Mouse (Mus musculus) lung, embryonic 14.5 days (tissue): ENCODE data around the gene Arhgap21. TPM values are rescaled to one million over a fixed set of nuclear protein-coding genes. Genes with fewer than 3 reads are reported as not detected.

Source experiments
- ATAC-seq: fragments of 200-750 bp; cut with Nextera tagmentation; 2 replicates; pipeline ENCODE4 v1.8.0; 2017; ENCODE audit warnings: mild to moderate bottlenecking, moderate TSS enrichment, moderate library complexity; ENCODE audit not compliant: insufficient read depth
- DNase-seq: peaks from one replicate; pipeline ENCODE4 v3.0.0-alpha.2; 2015
- H3K27ac ChIP-seq: fragments of 300-500 bp; sonication (generic); 2 replicates; pipeline ENCODE4 v1.5.1; 2014; ENCODE audit warnings: low read depth, mild to moderate bottlenecking, moderate library complexity
- H3K27me3 ChIP-seq: fragments of 300-500 bp; sonication (generic); 2 replicates; pipeline ENCODE4 v1.6.1; 2014; ENCODE audit warnings: low read length, control low read depth; ENCODE audit not compliant: insufficient read depth
- H3K36me3 ChIP-seq: fragments of 300-500 bp; sonication (generic); 2 replicates; pipeline ENCODE4 v1.6.1; 2014; ENCODE audit warnings: control low read depth; ENCODE audit not compliant: insufficient read depth
- H3K4me1 ChIP-seq: fragments of 300-500 bp; sonication (generic); 2 replicates; pipeline ENCODE4 v1.6.1; 2014; ENCODE audit warnings: antibody characterized with exemption, control low read depth; ENCODE audit not compliant: insufficient read depth
- H3K4me2 ChIP-seq: fragments of 300-500 bp; sonication (generic); 2 replicates; pipeline ENCODE4 v1.6.1; 2014; ENCODE audit warnings: mild to moderate bottlenecking
- H3K4me3 ChIP-seq: fragments of 300-500 bp; sonication (generic); 2 replicates; pipeline ENCODE4 v1.5.1; 2014; ENCODE audit warnings: low read depth, low read length
- H3K9ac ChIP-seq: fragments of 300-500 bp; sonication (generic); 2 replicates; pipeline ENCODE4 v1.6.1; 2014
- H3K9me3 ChIP-seq: fragments of 300-500 bp; sonication (generic); 2 replicates; pipeline ENCODE4 v1.6.1; 2016; ENCODE audit warnings: low read depth, low read length, control low read depth
- CTCF ChIP-seq: IDR thresholded peaks from 2 replicates; pipeline ENCODE4 v1.5.1; 2016; ENCODE audit warnings: antibody characterized with exemption, low read depth
- WGBS: fragments of 180-500 bp; shearing (Covaris S2); extraction: QIAGEN DNeasy Blood & Tissue Kit; methylation state at CpG from one replicate; pipeline ENCODE4 v1.1.7; 2014; 5-methylcytosine and 5-hydroxymethylcytosine counted together
- polyA plus RNA-seq: library from polyadenylated mRNA; unstranded; fragments of >200 nt; fragmentation: Nextera tagmentation; extraction: Ambion mirVana; gene quantifications from 2 replicates; pipeline ENCODE4 v1.2.1, GENCODE M21; 2014

Arhgap21 gene
- polyA plus RNA-seq, 1 experiment from 2014 or later, result 22.1 TPM

DNA sequence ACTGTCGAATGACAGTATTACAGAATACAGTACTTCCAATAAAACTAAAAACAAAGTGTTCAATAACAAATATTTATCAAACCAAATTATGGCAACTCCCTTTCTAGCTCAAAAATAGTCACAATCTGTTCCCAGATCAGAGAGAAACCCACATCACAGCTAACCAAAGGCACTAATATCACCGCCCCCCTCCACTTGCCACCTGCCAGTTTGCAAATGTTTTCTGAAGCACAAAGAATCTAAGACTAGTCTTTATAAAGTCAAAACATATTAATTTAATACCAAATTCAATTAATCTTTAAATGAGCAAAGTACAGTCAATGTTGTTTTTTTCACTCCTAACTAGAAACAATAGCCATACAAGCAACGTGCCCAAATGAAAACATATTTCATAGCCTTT is 3.3 kb downstream of the Arhgap21 start:
- H3K4me3 ChIP-seq, result peak overlapping the region; percentile 90; the same call in 1 of the 2 replicates
- no peaks in the 10 kb centered on the region for H3K9me3 ChIP-seq
- TF ChIP-seq CTCF, result no peak
- no peaks in the 10 kb centered on the region for H3K27me3 ChIP-seq
- H3K4me2 ChIP-seq, result peak overlapping the region; percentile 93
- no peaks in the 10 kb centered on the region for H3K36me3 ChIP-seq
- DNase-seq (no peak), ATAC-seq (no peak)
- no peak overlapping the region for H3K9ac ChIP-seq
- no peak overlapping the region for H3K27ac ChIP-seq
- H3K4me1 ChIP-seq, result peaks cover 27% of the 10 kb centered on the region
- 75% methylated on average over 3 of the region's 3 CpGs for WGBS

DNA sequence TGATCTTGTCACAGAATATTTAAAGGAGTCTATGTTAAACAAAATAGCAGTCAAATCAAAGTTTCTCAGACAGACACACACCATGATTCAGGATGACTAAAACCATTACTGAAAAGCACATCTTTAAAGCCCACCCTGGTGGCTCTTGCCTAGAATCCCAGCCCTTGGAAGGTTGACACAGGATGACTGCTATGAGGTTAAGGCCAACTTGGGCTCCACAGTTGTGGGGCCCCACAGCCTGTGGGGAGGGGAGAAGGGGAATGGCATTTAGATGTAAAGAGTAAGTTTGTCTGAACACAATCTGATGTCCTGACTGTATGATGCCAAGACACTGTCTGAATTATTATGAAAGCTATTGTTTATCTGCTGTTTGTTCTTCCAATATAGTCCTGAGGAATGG is 4.2 kb downstream of the Arhgap21 start:
- H3K27me3 ChIP-seq, result no peaks in the 10 kb centered on the region
- DNase-seq (no peak), ATAC-seq (no peak)
- no peaks in the 10 kb centered on the region for H3K9me3 ChIP-seq
- TF ChIP-seq CTCF, result no peak
- no peak overlapping the region for H3K4me3 ChIP-seq
- no peak overlapping the region for H3K4me2 ChIP-seq
- H3K27ac ChIP-seq, result no peak overlapping the region
- no peaks in the 10 kb centered on the region for H3K36me3 ChIP-seq
- H3K9ac ChIP-seq, result no peak overlapping the region
- peaks cover 27% of the 10 kb centered on the region for H3K4me1 ChIP-seq

DNA sequence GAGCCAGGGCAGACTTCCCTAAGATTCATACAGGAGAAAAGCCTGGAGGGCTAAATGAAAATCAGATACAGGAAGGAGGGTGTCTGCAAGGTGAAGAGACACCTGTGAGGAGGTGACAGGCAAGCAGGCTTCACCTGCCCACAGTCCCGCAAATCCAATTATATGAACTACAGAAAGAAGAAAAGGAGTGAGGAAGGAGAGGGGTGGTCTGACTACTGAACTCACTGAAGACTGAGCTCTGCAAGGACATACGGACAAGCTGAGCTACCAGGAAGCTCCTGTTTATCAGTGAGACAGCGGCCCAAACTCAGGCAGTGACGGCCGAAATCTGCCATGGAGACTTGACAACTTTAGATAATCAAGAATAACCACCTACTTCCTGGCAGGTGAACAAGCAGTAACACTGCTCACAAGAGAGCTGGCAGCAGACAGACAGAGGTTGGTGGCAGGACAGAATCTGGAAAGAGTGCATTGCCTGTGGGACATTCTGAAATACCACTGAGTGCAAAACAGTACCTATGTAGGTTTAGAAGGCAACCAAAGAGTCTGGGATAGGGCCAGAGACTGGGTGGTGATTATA is 5.4 kb downstream of the Arhgap21 start:
- 0 out of 2 replicates have a peak overlapping the region, but pooled peaks have one; percentile 21 for H3K4me2 ChIP-seq
- WGBS, result 54% methylated on average over 5 of the region's 5 CpGs

DNA sequence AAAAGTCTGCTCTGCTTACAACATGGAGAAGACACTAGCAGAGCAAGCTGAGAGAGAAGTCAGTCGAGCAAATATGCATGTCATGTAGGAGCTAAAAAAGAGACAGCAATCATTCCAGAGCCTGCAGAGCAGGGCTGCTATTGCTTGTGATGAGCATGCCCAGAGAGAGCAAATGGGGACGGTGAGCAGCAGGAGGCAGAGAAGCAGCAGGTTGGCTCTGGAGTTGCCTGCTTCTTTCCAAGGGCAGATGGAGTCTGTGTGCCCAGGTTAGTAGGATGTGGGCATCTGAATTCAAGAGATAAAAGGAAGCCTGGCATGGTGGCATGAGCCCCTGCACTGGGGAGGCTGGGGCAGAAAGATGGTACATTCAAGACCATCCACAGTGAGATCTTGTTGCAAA is 6.4 kb downstream of the Arhgap21 start:
- ATAC-seq, result no peak
- no peak for TF ChIP-seq CTCF
- H3K9ac ChIP-seq, result no peak overlapping the region
- no peak for DNase-seq
- peak overlapping the region; percentile 7; the same call in 1 of the 2 replicates for H3K4me2 ChIP-seq
- no peaks in the 10 kb centered on the region for H3K27me3 ChIP-seq
- H3K4me1 ChIP-seq, result peaks cover 27% of the 10 kb centered on the region
- no peaks in the 10 kb centered on the region for H3K36me3 ChIP-seq
- H3K9me3 ChIP-seq, result no peaks in the 10 kb centered on the region
- 44% methylated on average over 2 of the region's 2 CpGs for WGBS
- H3K27ac ChIP-seq, result no peak overlapping the region
- H3K4me3 ChIP-seq, result no peak overlapping the region

More for the DNA sequence above, 5.4 kb downstream of the Arhgap21 start:
- H3K9me3 ChIP-seq, result no peaks in the 10 kb centered on the region
- no peak overlapping the region for H3K27ac ChIP-seq
- no peak overlapping the region for H3K9ac ChIP-seq
- ATAC-seq (no peak), DNase-seq (no peak)
- H3K27me3 ChIP-seq, result no peaks in the 10 kb centered on the region
- H3K36me3 ChIP-seq, result no peaks in the 10 kb centered on the region
- H3K4me1 ChIP-seq, result peaks cover 27% of the 10 kb centered on the region
- no peak overlapping the region for H3K4me3 ChIP-seq
- TF ChIP-seq CTCF, result no peak

DNA sequence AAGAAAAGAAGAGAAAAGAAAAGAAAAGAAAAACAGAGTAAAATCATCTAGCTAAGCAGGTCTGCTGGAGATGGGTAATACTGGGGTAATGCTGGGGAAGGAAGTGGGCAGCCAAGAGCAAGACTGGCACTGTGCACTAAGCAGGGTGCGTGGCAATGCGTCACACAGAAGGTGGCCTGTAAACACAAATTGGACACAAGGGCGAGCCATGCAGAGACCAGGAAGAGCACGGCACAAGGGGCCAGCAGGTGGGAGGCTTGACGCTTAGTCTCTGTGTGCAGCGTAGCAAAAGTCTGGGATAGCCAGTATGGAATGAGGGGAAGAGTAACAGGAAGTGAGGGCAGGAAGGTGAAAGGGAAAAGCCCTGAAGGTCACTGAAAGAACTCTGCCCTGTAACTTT is 6.9 kb downstream of the Arhgap21 start:
- Histone ChIP-seq H3K27ac (no peak overlapping the region), H3K4me1 (peaks cover 24% of the 10 kb centered on the region), H3K4me2 (peak overlapping the region; percentile 7), H3K9me3 (no peaks in the 10 kb centered on the region), H3K4me3 (no peak overlapping the region), H3K27me3 (no peaks in the 10 kb centered on the region), H3K9ac (no peak overlapping the region), H3K36me3 (no peaks in the 10 kb centered on the region)
- TF ChIP-seq CTCF, result no peak
- ATAC-seq (no peak), DNase-seq (no peak)
- WGBS, result 57% methylated on average over 6 of the region's 6 CpGs

DNA sequence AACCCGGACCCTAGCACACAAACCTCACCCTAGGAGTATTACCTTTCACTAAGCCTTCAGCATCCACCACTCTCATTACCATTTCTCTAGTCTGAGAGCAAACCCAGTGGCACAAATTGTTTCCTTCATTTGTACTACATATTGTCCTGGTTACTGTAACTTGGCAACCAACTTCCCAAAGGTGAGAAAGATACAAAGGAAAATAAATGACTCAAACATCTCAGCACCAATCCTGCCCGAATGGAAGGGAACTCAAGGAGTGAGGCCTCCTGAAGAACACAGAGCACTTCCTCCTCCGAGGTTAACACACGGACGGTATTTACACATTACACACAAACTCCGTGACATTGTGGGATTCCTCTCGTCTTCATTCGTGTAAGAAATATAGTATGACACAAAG is 7.4 kb downstream of the Arhgap21 start:
- no peaks in the 10 kb centered on the region for H3K36me3 ChIP-seq
- ATAC-seq (no peak), DNase-seq (no peak)
- H3K9ac ChIP-seq, result no peak overlapping the region
- no peak overlapping the region for H3K4me2 ChIP-seq
- TF ChIP-seq CTCF, result no peak
- H3K27ac ChIP-seq, result no peak overlapping the region
- H3K4me1 ChIP-seq, result peaks cover 20% of the 10 kb centered on the region
- H3K9me3 ChIP-seq, result no peaks in the 10 kb centered on the region
- H3K27me3 ChIP-seq, result no peaks in the 10 kb centered on the region
- WGBS, result 42% methylated on average over 8 of the region's 8 CpGs
- no peak overlapping the region for H3K4me3 ChIP-seq

DNA sequence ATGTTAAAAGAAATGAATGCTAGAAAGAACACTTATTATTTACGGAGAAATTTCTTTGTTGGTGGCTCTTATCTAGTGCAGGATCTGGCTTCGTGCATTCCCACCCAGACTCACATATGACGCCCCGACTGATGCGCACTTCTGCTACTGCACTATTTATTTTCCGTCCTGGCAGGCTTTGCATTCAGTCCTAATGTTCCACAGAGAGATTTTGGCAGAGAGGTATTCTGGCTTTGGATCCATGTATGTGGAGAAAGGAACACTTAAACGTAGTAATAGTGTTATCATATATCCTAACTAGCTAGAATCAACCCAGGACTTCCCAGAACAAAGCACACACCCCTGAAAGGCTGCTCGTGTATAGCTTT is 8.0 kb downstream of the Arhgap21 start:
- Histone ChIP-seq H3K4me2 (no peak overlapping the region), H3K36me3 (no peaks in the 10 kb centered on the region), H3K4me1 (peaks cover 16% of the 10 kb centered on the region), H3K9ac (no peak overlapping the region), H3K27ac (no peak overlapping the region), H3K4me3 (no peak overlapping the region), H3K9me3 (no peaks in the 10 kb centered on the region), H3K27me3 (no peaks in the 10 kb centered on the region)
- no peak for TF ChIP-seq CTCF
- DNase-seq (no peak), ATAC-seq (no peak)
- 59% methylated on average over 8 of the region's 8 CpGs for WGBS
